Mouse (Mus musculus): Measurements from ENCODE around the gene Prr12. TPM values are rescaled to one million over a fixed set of nuclear protein-coding genes. Genes with fewer than 3 reads are reported as not detected.
A peak's percentile ranks its signal among the peaks of the same experiment; 100 is the strongest.

The Prr12 gene
- total RNA-seq, 4 experiments from 2014 or later: 22.4 to 26.3 (median 24.9) TPM

- DNase-seq (ENCODE audit: low spot score): peak; percentile 41
Observed at GRCm38 (mm10) chr7:44999753-45000152, 52.9 kb downstream of the Prr12 start.

GRCm38 (mm10) chr7:44998501-44998955 lies 54.2 kb downstream of the Prr12 start, which contains the start of gene Bcl2l12:
Gene Bcl2l12 (minus strand): TSS chr7:44998712.
- DNase-seq (ENCODE audit: low spot score): no peak

- no peak for DNase-seq (ENCODE audit: low spot score)
Observed at GRCm38 (mm10) chr7:44997940-44998428, 54.7 kb downstream of the Prr12 start.

- peak; percentile 99 for DNase-seq (ENCODE audit: low spot score)
Observed at GRCm38 (mm10) chr7:44997231-44997939, 55.3 kb downstream of the Prr12 start, which contains the start of gene Irf3. Gene Irf3 (plus strand): TSS chr7:44997648.

DNA sequence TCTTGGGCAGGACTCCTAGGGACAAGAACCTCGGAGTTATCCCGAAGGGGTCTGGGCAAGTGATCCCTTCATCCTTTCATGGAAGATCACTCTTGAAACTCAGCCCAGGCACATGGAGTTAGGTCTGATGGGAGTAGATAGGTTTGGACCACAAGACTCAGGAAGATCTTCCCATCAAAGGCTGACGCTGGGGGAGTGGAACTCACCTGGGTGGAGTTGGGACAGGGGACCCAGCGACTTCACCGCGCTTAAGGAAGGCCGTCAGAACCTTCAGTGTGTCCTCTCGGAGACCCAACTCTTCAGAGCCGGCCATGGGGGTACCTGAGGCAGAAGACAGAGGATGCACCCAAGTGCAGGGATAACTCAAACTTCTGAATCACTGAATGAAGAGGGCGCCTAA lies 56.0 kb downstream of the Prr12 start:
- no peak for DNase-seq (ENCODE audit: low spot score)

DNA sequence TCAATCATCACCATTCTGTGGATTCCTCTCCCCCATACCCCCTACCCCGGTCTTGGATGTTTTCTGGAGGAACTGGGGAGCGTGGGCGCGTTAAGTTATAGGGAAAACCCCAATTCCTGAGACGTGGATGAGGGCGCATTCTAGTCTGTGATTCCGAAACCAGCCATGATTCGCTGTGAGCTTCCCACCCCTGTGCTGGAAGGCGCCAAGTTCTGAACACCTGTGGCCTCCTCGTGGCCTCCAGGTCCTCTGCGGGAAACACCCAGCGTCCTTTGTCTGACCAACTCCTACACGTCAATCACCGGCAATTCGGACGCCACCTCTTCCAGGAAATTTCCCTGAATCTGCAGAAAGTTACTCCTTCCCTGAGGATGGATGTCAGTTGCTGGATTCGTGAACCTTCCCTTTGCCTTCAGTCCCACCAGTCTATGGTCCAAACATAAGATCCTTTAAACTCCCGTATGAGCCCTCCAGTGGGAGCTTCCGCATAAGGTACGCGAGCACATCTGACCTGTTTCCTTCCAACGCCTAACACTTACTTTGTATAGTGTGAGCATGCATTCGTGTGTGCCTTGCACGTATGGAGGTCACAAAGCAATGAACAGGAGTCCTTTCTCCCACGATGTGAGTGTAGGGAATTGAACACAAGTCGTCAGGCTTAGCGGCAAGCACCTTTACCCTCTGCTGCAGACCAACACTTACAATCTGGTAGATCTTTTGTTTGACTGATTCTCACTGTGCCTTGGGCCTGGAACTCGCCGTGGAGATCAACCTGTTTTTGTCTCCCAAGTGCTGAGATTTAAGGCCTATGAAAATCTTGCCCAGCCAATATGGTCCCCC lies 65.6 kb downstream of the Prr12 start:
- no peak for DNase-seq (ENCODE audit: low spot score)

DNA sequence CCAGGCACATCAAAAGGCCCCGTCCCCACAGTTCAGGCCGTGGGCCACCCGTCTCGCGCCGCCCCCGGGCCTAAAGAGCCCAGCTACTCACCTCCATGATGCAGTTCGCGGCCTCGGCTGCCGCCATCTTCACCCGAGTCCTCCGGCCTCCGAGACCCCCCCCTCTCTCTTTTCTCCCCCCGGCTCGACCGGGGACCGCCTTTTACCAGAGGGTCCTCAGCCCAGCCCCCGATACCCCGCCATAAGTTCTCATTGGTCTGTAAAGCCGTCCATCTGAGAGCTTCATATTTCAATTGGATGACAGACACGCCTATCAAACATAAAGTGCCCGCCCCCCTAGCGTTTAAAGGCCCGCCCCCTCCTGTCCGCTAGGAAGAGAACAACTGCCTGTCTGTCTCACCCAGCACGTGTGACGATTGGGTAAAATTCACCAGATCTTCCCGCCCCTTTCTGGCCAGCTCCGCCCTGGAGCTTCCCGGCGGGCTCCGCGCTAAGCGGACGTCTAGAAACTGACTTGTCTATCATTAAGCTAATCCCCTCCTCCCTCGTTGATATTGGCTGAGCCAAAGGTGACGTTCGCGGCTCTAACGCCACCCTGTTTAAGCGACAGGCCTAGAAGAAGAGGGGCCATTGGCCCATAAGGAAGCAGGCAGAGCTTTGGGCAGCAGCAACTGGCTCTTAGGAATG lies 66.3 kb downstream of the Prr12 start, which contains the start of gene Prmt1:
TSS of gene Prmt1 (minus strand) at position 377 of the 687 bp plus-strand sequence.
- DNase-seq (ENCODE audit: low spot score): peak; percentile 99

DNA sequence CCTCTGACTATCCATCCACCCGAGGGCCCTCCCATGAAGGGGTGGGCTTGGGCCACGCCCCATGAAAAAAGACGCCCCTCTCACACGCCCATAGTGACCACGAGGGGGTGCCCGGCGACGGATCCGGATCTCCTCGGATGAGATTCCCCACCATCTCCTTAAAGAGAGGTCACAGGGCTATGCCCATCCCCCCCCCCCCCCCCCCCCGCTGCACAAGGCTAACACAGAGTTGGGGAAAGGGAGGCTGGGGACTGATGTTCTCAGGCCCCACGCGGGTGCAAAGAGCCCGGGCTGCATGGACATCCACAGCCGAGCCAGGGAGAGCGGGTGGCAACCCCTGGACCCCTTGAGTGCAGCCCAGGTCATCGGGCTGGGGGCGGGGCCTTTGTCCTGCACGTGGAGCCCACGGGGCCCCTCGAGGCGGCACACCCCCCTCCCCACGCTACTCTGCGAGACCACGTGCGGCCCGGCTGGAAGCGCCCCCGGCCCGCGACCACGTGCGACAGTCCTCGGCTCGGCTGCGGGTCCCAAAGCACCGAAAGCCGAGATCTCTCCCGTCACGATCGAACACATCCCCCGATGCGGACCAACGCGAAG lies 67.0 kb downstream of the Prr12 start:
- DNase-seq (ENCODE audit: low spot score): peak; percentile 51

DNA sequence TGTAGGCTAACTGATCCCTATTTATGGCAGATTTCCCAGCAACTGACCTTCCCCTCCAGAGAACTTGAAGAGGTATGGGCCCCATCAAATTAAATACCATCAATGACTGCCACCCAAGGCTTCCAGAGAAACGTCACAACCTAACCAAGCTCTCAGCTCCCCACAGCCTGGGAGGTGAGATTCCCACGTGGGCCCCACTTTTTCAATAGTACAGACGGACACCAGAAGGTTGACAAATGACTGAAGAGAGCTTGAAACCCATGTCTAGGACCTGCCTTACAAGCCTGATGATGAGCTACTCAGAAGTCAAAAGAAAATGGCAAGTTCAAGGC lies 67.9 kb downstream of the Prr12 start:
- no peak for DNase-seq (ENCODE audit: low spot score)

DNA sequence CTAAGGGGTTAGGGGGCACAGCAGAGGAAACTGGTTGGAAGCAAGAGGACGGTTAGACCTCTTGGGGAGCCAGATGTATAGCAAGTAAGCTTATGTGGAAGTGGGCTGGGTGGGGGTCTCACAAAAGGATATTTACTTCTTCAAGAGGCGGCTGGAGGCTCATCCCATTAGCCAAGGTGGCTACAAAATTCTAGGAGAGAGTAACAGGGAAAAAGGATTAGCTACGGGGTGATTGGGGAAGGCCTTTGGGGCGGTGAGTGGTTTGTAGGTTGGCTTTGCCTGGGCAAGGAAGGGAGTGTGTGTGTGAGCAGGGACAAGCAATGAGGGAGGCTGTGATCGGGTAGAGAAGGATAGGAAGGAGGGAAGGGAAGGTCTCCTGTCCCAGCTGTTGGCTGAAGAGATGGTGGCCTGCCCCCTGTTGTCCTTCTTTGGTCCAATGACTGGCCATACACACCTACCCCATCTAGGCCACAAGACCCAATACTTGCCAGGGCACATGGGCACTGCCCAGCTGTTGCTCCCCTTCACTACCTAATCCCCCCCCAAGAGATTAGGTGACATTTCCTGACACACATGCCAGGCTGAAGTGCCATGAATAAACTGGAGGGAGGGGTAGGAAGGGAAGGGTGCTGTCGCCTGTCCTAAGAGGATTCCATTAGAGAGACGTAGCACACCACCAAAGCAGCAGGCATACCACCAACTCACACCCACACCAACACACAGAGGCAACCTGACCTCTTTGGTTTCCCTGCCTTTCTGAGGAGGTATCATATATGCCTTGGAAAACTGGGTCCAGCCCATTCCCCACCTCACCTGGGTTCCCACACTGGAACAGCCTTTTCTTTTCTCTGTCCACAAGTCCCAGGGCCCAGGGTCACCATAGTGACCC lies 68.5 kb downstream of the Prr12 start:
- no peak for DNase-seq (ENCODE audit: low spot score)

DNA sequence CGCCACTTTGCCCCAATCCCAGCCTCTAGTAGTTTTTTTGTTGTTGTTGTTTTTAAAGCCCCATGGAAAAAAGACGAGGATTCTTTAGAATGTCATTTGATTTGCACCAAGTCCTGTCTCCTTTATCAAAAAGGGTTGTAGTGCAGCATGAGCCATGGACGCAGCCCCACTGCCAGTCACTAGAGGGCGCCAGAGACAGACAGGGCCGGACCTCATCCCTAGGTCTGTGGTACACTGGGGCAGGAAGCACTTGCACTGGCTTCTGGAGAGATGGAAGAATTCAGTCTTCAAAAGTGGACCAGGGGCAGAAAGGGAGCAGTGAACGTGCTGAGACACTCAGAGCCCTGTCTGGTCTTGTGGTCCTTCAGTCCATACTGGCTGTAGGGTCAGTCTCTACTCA lies 69.6 kb downstream of the Prr12 start:
- DNase-seq (ENCODE audit: low spot score): peak; percentile 85

GRCm38 (mm10) chr7:44981539-44981938 lies 71.1 kb downstream of the Prr12 start:
- no peak for DNase-seq (ENCODE audit: low spot score)

DNA sequence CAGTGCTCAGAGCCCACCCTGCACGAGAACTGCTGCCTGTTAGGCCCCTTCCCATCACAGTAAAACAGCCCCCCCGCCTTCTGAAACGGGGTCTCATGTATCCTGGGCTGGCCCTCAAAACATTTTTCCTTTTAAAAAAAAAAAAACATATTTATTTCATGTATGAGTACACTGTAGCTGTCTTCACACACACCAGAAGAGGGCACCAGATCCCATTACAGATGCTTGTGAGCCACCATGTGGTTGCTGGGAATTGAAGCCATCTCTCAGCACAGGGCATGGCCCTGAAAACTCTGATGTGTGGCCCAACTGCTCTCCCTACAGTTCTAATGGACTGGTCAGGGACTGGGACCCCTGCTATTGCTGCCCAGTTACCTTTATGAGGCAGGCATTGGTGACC lies 74.4 kb downstream of the Prr12 start:
- DNase-seq (ENCODE audit: low spot score): no peak

Small RNAs within 50 kb of the gene (microRNA-seq; reads per million reads assigned to microRNA genes)
- not detected for gene Mir7054

Other genes starting within 250 kb of the Prr12 start
- 10 to 100 TPM; 18.7 to 32.3 (median 24.4) TPM for gene Nup62, start 236.8 kb downstream of the Prr12 start, total RNA-seq (2022)
- gene Il4i1, start 236.5 kb downstream of the Prr12 start, total RNA-seq (2022): 1 to 10 TPM in 2 of 4 experiments, under 1 TPM in 2; 0.35 to 1.2 (median 0.88) TPM
- gene Atf5, start 236.2 kb downstream of the Prr12 start, total RNA-seq (2022): 10 to 100 TPM; 55.1 to 71.1 (median 64.7) TPM
- gene Akt1s1, start 203.9 kb downstream of the Prr12 start, total RNA-seq (2022): 10 to 100 TPM; 64.3 to 76.2 (median 70.5) TPM
- 10 to 100 TPM; 40.7 to 59.5 (median 51.5) TPM for gene Tbc1d17, start 203.8 kb downstream of the Prr12 start, total RNA-seq (2022)
- 10 to 100 TPM; 17.8 to 20.6 (median 19.6) TPM for gene Pnkp, start 195.7 kb downstream of the Prr12 start, total RNA-seq (2022)
- 100 to 1,000 TPM; 178 to 199 (median 189) TPM for gene Ptov1, start 183.1 kb downstream of the Prr12 start, total RNA-seq (2022)
- 10 to 100 TPM; 79.8 to 88.1 (median 85.0) TPM for gene Med25, start 160.2 kb downstream of the Prr12 start, total RNA-seq (2022)
- 10 to 100 TPM; 14.9 to 18.5 (median 17.4) TPM for gene Fuz, start 156.8 kb downstream of the Prr12 start, total RNA-seq (2022)
- 10 to 100 TPM; 61.0 to 74.9 (median 67.2) TPM for gene Ap2a1, start 123.4 kb downstream of the Prr12 start, total RNA-seq (2022)
- not detected for gene Tsks, start 109.7 kb downstream of the Prr12 start, total RNA-seq (2022)
- 1 to 10 TPM; 1.4 to 2.7 (median 1.8) TPM for gene Cpt1c, start 78.0 kb downstream of the Prr12 start, total RNA-seq (2022)
- gene Prmt1, start 66.3 kb downstream of the Prr12 start, total RNA-seq (2022): 100 to 1,000 TPM in 2 of 4 experiments, 10 to 100 TPM in 2; 88.3 to 107 (median 102) TPM
- 10 to 100 TPM; 23.2 to 31.9 (median 27.0) TPM for gene Irf3, start 55.2 kb downstream of the Prr12 start, total RNA-seq (2022)
- gene Bcl2l12, start 54.2 kb downstream of the Prr12 start, total RNA-seq (2022): 10 to 100 TPM in 3 of 4 experiments, 1 to 10 TPM in 1; 8.6 to 13.5 (median 11.0) TPM
- 10 to 100 TPM; 46.8 to 56.2 (median 49.7) TPM for gene Scaf1, start 36.5 kb downstream of the Prr12 start, total RNA-seq (2022)
- gene Rras, start 34.9 kb downstream of the Prr12 start, total RNA-seq (2022): 10 to 100 TPM; 40.2 to 49.8 (median 44.1) TPM
- 10 to 100 TPM; 30.6 to 33.8 (median 32.7) TPM for gene Nosip, start 9.5 kb upstream of the Prr12 start, total RNA-seq (2022)
- gene Prrg2, start 9.8 kb upstream of the Prr12 start, total RNA-seq (2022): 1 to 10 TPM; 5.6 to 7.8 (median 6.7) TPM
- 10 to 100 TPM; 17.8 to 27.4 (median 21.4) TPM for gene Rcn3, start 39.3 kb upstream of the Prr12 start, total RNA-seq (2022)
- gene Fcgrt, start 51.0 kb upstream of the Prr12 start, total RNA-seq (2022): 10 to 100 TPM; 65.6 to 77.1 (median 67.5) TPM
- gene Rps11, start 71.6 kb upstream of the Prr12 start, total RNA-seq (2022): 100 to 1,000 TPM; 572 to 626 (median 604) TPM
- 100 to 1,000 TPM; 580 to 769 (median 686) TPM for gene Rpl13a, start 75.9 kb upstream of the Prr12 start, total RNA-seq (2022)
- 1 to 10 TPM in 1 of 4 experiments, not detected in 3; 1.7 TPM for gene Gm45713, start 83.3 kb upstream of the Prr12 start, total RNA-seq (2022)
- gene Flt3l, start 83.6 kb upstream of the Prr12 start, total RNA-seq (2022): 1 to 10 TPM; 6.1 to 7.9 (median 6.5) TPM
- 10 to 100 TPM; 40.4 to 50.5 (median 48.0) TPM for gene Pih1d1, start 101.4 kb upstream of the Prr12 start, total RNA-seq (2022)
- gene Aldh16a1, start 101.7 kb upstream of the Prr12 start, total RNA-seq (2022): 10 to 100 TPM; 24.9 to 36.9 (median 29.2) TPM
- gene Slc17a7, start 111.1 kb upstream of the Prr12 start, total RNA-seq (2022): 10 to 100 TPM; 32.0 to 50.7 (median 41.1) TPM
- not detected for gene Gfy, start 126.7 kb upstream of the Prr12 start, total RNA-seq (2022)
- gene Pth2, start 128.1 kb upstream of the Prr12 start, total RNA-seq (2022): not detected
- gene Ccdc155, start 152.0 kb upstream of the Prr12 start, total RNA-seq (2022): not detected
- gene Dkkl1, start 159.3 kb upstream of the Prr12 start, total RNA-seq (2022): not detected
- gene Tead2, start 162.9 kb upstream of the Prr12 start, total RNA-seq (2022): 10 to 100 TPM in 1 of 4 experiments, 1 to 10 TPM in 3; 6.2 to 10.4 (median 8.0) TPM
- gene Cd37, start 186.2 kb upstream of the Prr12 start, total RNA-seq (2022): 1 to 10 TPM; 2.1 to 5.8 (median 3.0) TPM
- gene Slc6a16, start 188.2 kb upstream of the Prr12 start, total RNA-seq (2022): not detected
- gene Slc6a21, start 224.6 kb upstream of the Prr12 start, total RNA-seq (2022): not detected